Mouse (Mus musculus): Measurements from ENCODE around the gene Olfr768.
"Not testable (repeated sequence)": the region's sequence is repeated elsewhere in the genome, so short reads cannot be mapped to it uniquely, and the experiment has no call there.

Olfr768 gene

DNA sequence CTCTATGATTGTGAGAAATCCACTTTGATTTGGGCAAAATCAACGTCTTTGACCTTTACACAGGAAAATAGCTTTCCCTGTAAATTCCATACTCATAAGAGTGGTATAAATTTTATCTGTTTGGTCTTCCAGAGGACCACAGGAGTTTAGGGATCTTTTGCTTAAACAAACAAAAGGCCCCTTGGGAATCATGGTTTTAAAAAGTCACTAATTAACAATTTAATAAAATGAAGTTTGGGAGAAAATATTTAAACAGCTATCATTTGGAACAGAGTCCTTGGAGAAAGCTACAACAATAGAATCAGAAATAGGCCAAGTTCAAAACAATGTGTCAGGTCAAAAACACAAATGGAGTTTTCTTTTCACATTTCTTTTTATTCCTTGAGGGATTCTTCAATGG is at the start of gene Olfr768:
Olfr768 (minus strand) TSS at position 101 of the 400 bp plus-strand sequence.
- DNase-seq (ENCODE audit: low read depth): no peak

DNA sequence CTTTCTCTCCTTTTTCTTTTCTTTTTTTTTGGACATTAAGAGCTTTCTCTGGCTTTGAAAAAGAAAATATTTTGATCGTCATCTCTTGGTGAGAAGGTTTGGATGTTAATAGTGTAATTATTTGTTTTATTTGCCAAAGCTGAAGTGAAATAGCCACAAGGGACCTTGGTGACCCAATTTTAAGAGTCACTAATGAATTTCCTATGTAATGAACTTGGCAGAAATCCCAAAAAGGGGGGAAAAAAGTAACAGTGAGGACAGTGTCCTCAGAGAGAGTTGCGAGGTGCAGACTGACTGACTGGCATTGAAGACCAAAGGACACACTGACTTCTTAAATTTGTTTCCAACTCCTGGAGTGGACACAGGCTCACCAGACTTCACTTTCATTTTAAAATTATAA is 39.7 kb upstream of the Olfr768 start, which contains the start of gene Olfr770:
Olfr770 (minus strand) TSS at position 101 of the 400 bp plus-strand sequence.
- no peak for DNase-seq (ENCODE audit: low read depth)

DNA sequence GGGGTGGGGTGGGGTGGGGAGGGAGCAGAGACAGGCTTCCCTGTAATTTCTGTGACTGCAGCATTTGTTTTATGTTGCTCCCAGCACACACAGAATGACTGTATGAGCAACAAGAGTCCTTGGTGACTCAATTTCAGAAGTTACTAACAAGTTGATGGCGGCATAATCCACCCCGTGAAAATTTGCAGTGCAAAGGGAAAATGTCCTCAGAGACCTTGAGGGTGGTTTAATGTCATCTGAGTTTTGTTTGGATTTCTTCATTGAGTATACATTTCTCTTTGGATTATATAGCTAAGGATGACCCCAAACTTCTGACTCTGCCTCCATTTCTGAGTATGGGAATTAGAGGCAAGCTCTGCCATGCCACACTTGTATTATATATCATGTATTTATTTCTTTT is 18.6 kb upstream of the Olfr768 start, which contains the start of gene Olfr769:
Olfr769 (minus strand) TSS at position 101 of the 400 bp plus-strand sequence.
- no peak for DNase-seq (ENCODE audit: low read depth)

DNA sequence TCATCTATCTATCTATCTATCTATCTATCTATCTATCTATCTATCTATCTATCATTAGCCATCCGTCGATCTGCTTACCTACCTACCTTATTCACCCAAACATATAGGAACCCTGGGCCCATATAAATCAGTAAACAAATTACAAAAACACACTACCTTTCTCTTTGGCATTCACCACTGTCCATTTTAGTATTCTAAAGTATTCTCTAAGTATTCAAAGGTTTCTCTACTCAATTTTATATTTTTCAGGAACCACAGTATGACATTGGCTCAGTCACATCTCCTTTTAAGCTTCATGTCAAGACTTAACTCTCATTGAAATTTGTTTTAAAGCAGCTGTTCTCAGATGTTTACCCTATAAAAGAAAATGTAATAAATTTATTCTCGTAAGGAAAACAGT is 16.0 kb upstream of the Olfr768 start:
- no peak for DNase-seq (ENCODE audit: low read depth)

DNA sequence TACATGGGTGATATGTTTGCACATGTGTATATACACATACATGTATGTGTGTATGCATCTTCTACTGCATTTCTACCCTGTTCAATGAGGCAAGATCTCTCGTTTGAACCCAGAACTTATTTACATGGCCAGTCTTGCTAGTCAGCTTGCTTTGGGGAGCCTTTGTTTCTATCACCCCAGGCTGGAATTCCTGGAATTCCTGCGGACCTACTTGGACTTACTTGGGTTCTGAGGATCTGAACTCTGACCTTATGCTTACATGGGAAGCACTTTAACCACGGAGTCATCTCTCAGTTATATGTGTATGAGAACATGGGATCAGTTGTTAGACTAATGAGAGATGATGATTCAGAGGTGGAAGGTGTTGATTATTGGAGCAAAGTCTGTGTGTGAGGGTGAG is 2.1 kb upstream of the Olfr768 start:
- no peak for DNase-seq (ENCODE audit: low read depth)

- DNase-seq (ENCODE audit: low read depth): not testable (repeated sequence)
Measured at GRCm38 (mm10) chr10:129082810-129083209, 16.4 kb downstream of the Olfr768 start, which contains the start of gene Olfr767. Gene Olfr767, minus strand, starts transcription at chr10:129082910.

DNA sequence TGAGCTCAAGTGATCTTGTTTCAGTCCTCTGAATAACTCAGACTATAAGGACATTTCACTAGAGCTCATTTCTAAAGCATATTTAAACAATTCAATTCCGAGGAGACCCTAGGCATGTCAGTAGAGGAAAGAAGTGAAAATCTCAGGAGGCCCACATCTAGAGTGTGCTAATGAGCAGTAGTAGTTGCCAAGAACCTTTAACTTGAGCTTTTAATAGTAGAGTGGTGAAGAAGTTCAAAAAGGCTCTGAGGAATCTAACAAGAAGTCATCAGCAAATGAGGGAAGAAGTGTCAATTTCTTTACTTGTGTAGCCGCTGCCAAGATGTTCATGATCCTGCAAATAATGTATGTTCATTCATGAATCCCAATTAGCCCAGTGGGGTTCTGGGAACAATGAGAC is 30.3 kb downstream of the Olfr768 start, which contains the start of gene Olfr766-ps1:
Olfr766-ps1 (minus strand) TSS at position 101 of the 400 bp plus-strand sequence.
- no peak for DNase-seq (ENCODE audit: low read depth)

GRCm38 (mm10) chr10:129049898-129050297 is 49.3 kb downstream of the Olfr768 start, which contains the start of gene Olfr765:
Gene Olfr765, minus strand, starts transcription at chr10:129049998.
- not testable (repeated sequence) for DNase-seq (ENCODE audit: low read depth)
